Mouse (Mus musculus) thymus, adult 2 months (tissue): ENCODE data around the gene Fads6.

Experiments
- CTCF ChIP-seq: fragments of 200-500 bp; IDR thresholded peaks from 2 replicates; pipeline ENCODE4 v1.5.1; 2012; ENCODE audit warnings: mild to moderate bottlenecking, control low read depth, low read length, moderate library complexity, borderline replicate concordance; ENCODE audit not compliant: control insufficient read depth, poor library complexity, insufficient read depth; ENCODE audit errors: extremely low read depth
- POLR2A ChIP-seq: fragments of 200-500 bp; IDR thresholded peaks from 2 replicates; pipeline ENCODE4 v1.6.1; 2012; ENCODE audit warnings: mild to moderate bottlenecking, low read length, control low read depth, moderate library complexity; ENCODE audit not compliant: control insufficient read depth, poor library complexity, insufficient read depth; ENCODE audit errors: extremely low read depth

DNA sequence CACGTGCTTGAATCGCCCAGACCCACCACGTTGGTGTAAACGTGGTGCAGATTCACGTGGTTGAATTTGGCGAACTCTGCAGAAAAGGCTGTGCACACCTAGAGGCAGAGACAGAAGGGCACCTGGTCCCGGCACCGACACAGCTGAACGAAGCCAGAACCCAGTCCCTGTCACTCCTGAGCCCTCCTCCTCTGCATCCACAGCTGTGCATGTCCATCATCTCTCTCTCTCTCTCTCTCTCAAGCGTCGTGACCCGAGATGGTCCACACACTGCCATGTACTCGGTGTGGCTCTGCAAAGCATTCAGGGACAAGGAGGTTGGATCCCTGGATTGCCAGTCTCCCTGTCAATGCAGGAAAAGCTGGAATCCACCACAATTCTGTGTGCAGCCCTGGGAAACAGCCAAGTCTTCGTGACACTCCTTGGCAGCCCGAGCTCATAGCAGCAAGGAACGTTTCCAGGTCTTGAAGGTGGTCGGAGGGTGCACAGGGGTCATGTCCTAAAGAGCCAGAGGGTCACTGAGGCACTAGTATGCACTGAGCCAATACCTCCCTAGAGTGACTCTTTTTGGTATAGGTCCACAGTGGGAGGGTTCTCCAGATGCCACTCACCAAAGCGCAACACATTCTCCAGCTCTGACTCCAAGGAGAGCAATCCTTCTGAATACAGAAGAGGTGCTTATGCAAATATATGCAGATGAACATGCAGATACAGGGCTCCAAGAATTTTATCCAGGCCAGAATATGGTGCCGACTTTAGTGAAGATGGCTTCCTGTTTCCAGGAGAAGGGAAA, 11.1 kb downstream of the Fads6 start:
- TF ChIP-seq POLR2A: no peak
- no peak for TF ChIP-seq CTCF
